Mouse (Mus musculus): ENCODE results near the gene Htra1. TPM values are rescaled to one million over a fixed set of nuclear protein-coding genes. Genes with fewer than 3 reads are reported as not detected.

The Htra1 gene
- total and polyA plus RNA-seq, 3 experiments = not detected

- Histone ChIP-seq H3K36me3 (replicated peaks) (no peaks in the 10 kb centered on the region), H3K4me1 (ENCODE audit: insufficient read depth, low read depth, low read length) (no peaks in the 10 kb centered on the region), H3K9me3 (replicated peaks) (peaks cover 41% of the 10 kb centered on the region), H3K27me3 (ENCODE audit: insufficient read depth, low read length) (no peaks in the 10 kb centered on the region), H3K4me3 (ENCODE audit: low read depth, low read length) (no peak overlapping the region; the same call in 1 of the 2 replicates)
- TF ChIP-seq TAL1 (conservative IDR thresholded peaks at IDR 0.05; ENCODE audit: low read depth, low read length) (no peak), POLR2AphosphoS5 (IDR thresholded peaks at IDR 0.05; ENCODE audit: insufficient replicate concordance, low read depth, low read length) (no peak), CTCF (IDR thresholded peaks at IDR 0.05; ENCODE audit: low read depth, low read length) (no peak), GATA2 (IDR thresholded peaks at IDR 0.05; ENCODE audit: borderline replicate concordance, low read depth, low read length) (no peak), GATA1 (IDR thresholded peaks at IDR 0.05; ENCODE audit: borderline replicate concordance, low read length) (no peak)
- ATAC-seq (ENCODE audit: extremely low read depth, insufficient number of reproducible peaks, low FRiP score, poor library complexity, severe bottlenecking) = no peak
- no peak for DNase-seq (ENCODE audit: low spot score)
Measured at GRCm38 (mm10) chr7:130922981-130923731, 12.8 kb upstream of the Htra1 start.

- Histone ChIP-seq H3K27me3 (ENCODE audit: insufficient read depth, low read length) (no peaks in the 10 kb centered on the region), H3K4me1 (ENCODE audit: insufficient read depth, low read depth, low read length) (no peaks in the 10 kb centered on the region), H3K9me3 (replicated peaks) (peaks cover 47% of the 10 kb centered on the region), H3K4me3 (ENCODE audit: low read depth, low read length) (no peak overlapping the region), H3K36me3 (replicated peaks) (no peaks in the 10 kb centered on the region)
- no peak for DNase-seq (ENCODE audit: low spot score)
- no peak for ATAC-seq (ENCODE audit: extremely low read depth, insufficient number of reproducible peaks, low FRiP score, poor library complexity, severe bottlenecking)
- TF ChIP-seq TAL1 (conservative IDR thresholded peaks at IDR 0.05; ENCODE audit: low read depth, low read length) (no peak), CTCF (IDR thresholded peaks at IDR 0.05; ENCODE audit: low read depth, low read length) (no peak), GATA2 (IDR thresholded peaks at IDR 0.05; ENCODE audit: borderline replicate concordance, low read depth, low read length) (no peak), POLR2AphosphoS5 (IDR thresholded peaks at IDR 0.05; ENCODE audit: insufficient replicate concordance, low read depth, low read length) (no peak), GATA1 (IDR thresholded peaks at IDR 0.05; ENCODE audit: borderline replicate concordance, low read length) (no peak)
Measured at GRCm38 (mm10) chr7:130930401-130930800, 5.5 kb upstream of the Htra1 start.

GRCm38 (mm10) chr7:130932921-130933320 is 3.0 kb upstream of the Htra1 start:
- no peaks in the 10 kb centered on the region for H3K4me1 ChIP-seq (ENCODE audit: insufficient read depth, low read depth, low read length)
- H3K9me3 ChIP-seq (replicated peaks) = peaks cover 71% of the 10 kb centered on the region
- no peak for DNase-seq (ENCODE audit: low spot score)
- no peaks in the 10 kb centered on the region for H3K27me3 ChIP-seq (ENCODE audit: insufficient read depth, low read length)
- H3K36me3 ChIP-seq (replicated peaks) = no peaks in the 10 kb centered on the region
- TF ChIP-seq CTCF (IDR thresholded peaks at IDR 0.05; ENCODE audit: low read depth, low read length) (no peak), GATA2 (IDR thresholded peaks at IDR 0.05; ENCODE audit: borderline replicate concordance, low read depth, low read length) (no peak), POLR2AphosphoS5 (IDR thresholded peaks at IDR 0.05; ENCODE audit: insufficient replicate concordance, low read depth, low read length) (no peak), TAL1 (conservative IDR thresholded peaks at IDR 0.05; ENCODE audit: low read depth, low read length) (no peak), GATA1 (IDR thresholded peaks at IDR 0.05; ENCODE audit: borderline replicate concordance, low read length) (no peak)
- no peak overlapping the region for H3K4me3 ChIP-seq (ENCODE audit: low read depth, low read length)
- no peak for ATAC-seq (ENCODE audit: extremely low read depth, insufficient number of reproducible peaks, low FRiP score, poor library complexity, severe bottlenecking)

- H3K4me1 ChIP-seq (ENCODE audit: insufficient read depth, low read depth, low read length) = no peaks in the 10 kb centered on the region
- no peak for TF ChIP-seq GATA1 (IDR thresholded peaks at IDR 0.05; ENCODE audit: borderline replicate concordance, low read length)
- ATAC-seq (ENCODE audit: extremely low read depth, insufficient number of reproducible peaks, low FRiP score, poor library complexity, severe bottlenecking) (no peak), DNase-seq (ENCODE audit: low spot score) (no peak)
- H3K4me3 ChIP-seq (ENCODE audit: low read depth, low read length) = no peak overlapping the region
- H3K36me3 ChIP-seq (replicated peaks) = no peaks in the 10 kb centered on the region
- peaks cover 80% of the 10 kb centered on the region for H3K9me3 ChIP-seq (replicated peaks)
- H3K27me3 ChIP-seq (ENCODE audit: insufficient read depth, low read length) = no peaks in the 10 kb centered on the region
Measured at GRCm38 (mm10) chr7:130934654-130935053, 1.3 kb upstream of the Htra1 start.

- ATAC-seq (ENCODE audit: extremely low read depth, insufficient number of reproducible peaks, low FRiP score, poor library complexity, severe bottlenecking) (no peak), DNase-seq (ENCODE audit: low spot score) (no peak)
- H3K4me1 ChIP-seq (ENCODE audit: insufficient read depth, low read depth, low read length) = no peaks in the 10 kb centered on the region
- H3K4me3 ChIP-seq (ENCODE audit: low read depth, low read length) = no peak overlapping the region
- no peaks in the 10 kb centered on the region for H3K36me3 ChIP-seq (replicated peaks)
- peaks cover 84% of the 10 kb centered on the region for H3K9me3 ChIP-seq (replicated peaks)
- no peaks in the 10 kb centered on the region for H3K27me3 ChIP-seq (ENCODE audit: insufficient read depth, low read length)
- TF ChIP-seq CTCF (IDR thresholded peaks at IDR 0.05; ENCODE audit: low read depth, low read length) (no peak), GATA1 (IDR thresholded peaks at IDR 0.05; ENCODE audit: borderline replicate concordance, low read length) (no peak), GATA2 (IDR thresholded peaks at IDR 0.05; ENCODE audit: borderline replicate concordance, low read depth, low read length) (no peak)
Measured at GRCm38 (mm10) chr7:130935421-130935792, 504 bp upstream of the Htra1 start.

- TF ChIP-seq POLR2AphosphoS5 (IDR thresholded peaks at IDR 0.05; ENCODE audit: insufficient replicate concordance, low read depth, low read length) = no peak
- TF ChIP-seq CTCF (IDR thresholded peaks at IDR 0.05; ENCODE audit: low read depth, low read length) = no peak
- no peak for TF ChIP-seq GATA1 (IDR thresholded peaks at IDR 0.05; ENCODE audit: borderline replicate concordance, low read length)
- TF ChIP-seq GATA2 (IDR thresholded peaks at IDR 0.05; ENCODE audit: borderline replicate concordance, low read depth, low read length) = no peak
- no peak for TF ChIP-seq TAL1 (conservative IDR thresholded peaks at IDR 0.05; ENCODE audit: low read depth, low read length)
- peak overlapping the region; percentile 46 for H3K4me3 ChIP-seq (ENCODE audit: low read depth, low read length)
- no peak for DNase-seq (ENCODE audit: low spot score)
- H3K36me3 ChIP-seq (replicated peaks) = no peaks in the 10 kb centered on the region
- no peak for ATAC-seq (ENCODE audit: extremely low read depth, insufficient number of reproducible peaks, low FRiP score, poor library complexity, severe bottlenecking)
- no peaks in the 10 kb centered on the region for H3K4me1 ChIP-seq (ENCODE audit: insufficient read depth, low read depth, low read length)
- no peaks in the 10 kb centered on the region for H3K27me3 ChIP-seq (ENCODE audit: insufficient read depth, low read length)
- H3K9me3 ChIP-seq (replicated peaks) = peaks cover 88% of the 10 kb centered on the region
Measured at GRCm38 (mm10) chr7:130936472-130936951, 601 bp downstream of the Htra1 start.
